Mouse (Mus musculus): ENCODE results near the gene Il1rl1.

Il1rl1 gene

DNA sequence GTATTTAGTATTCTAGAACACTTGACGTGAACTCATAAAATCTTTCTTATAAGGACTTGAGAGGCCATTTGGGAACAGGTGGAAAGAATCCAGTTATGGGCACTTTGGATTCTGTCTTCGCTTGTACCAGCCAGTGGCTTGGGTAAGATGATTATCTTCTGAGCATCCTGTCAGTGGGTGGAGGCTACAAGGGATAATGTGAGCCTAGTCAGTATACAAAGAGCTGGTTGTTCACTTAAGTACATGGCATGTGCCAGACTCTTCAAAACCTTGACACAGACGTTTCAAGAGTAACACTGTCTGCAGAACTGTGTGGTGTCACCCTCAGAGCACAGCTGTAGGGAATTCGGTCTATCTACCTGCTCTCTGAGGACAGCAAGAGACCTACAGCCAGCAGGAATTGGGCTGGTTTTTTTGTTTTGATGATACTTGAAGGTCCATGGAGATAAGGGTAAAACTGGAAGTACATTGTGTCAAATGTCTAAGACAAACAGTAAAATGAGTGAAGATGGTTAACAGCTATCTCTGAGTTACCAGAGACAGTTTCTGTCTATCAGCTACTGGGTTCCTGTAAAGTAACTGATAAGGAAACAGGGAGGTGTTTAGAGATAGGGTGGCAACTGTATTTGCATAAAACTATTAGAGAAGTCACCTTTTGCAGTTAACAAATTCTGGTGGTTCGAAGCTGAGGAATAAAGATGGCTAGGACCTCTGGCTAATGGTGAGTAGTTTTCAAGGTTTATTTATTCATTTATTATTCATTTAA is at the start of gene Il1rl1:
Il1rl1 (plus strand) TSS at position 661 of the 766 bp plus-strand sequence.
- ChIA-PET POLR2A (no interaction called here), CTCF (no interaction called here)

DNA sequence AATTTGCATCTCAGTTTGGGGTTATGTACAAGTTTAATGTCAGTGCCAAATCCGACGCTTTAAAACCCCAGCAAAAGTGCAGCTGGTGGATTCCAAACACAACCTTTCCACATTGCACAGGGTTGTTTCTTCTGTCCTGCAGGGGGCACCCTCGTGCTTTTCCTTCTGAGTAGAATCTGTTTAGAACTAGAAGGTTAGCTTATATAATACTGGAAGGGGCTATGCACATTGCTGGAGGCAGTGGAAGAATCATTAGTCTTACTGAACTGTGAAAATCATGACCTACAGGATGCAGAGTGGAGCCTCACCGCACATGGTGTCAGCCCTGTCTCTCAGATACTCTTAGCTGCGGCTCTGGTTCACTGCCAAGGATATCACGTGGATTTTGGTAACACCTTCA is 49.3 kb upstream of the Il1rl1 start:
- CTCF ChIA-PET, result interaction anchor here (0.6 to 2.7 kb wide), 23 partner anchors 8 to 954 kb away, joined by 3 to 23 read pairs (median 4); partner anchors contain the start of genes Il18r1 (in 1 of the 4) and Slc9a4 (in 1 of the 4)
- POLR2A ChIA-PET, result interaction anchor here in 1 of 4 experiments (1.2 to 1.3 kb wide), 2 partner anchors 11 to 22 kb away, joined by 4 read pairs; no protein-coding TSS in a partner anchor

DNA sequence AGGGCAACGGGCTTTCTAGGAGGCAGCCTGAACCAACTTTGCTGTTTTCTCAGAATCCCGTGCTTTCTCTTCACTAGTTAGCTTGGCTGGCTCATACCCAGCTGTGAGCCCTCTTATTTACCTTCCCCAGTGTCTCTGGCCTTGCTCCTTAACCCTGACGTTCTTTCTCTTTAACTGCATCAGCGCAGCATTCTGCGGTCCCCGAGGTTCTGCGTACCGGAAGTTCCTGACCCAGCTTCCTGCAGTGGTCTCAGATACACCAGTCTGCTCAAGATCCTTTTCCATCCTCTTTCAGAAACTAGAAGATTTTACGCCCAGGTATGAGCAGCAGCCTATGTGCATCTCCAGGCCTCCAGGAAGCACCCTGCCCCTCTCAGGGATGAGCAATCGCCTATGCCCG is 48.4 kb upstream of the Il1rl1 start:
- ChIA-PET CTCF (interaction anchor here in 3 of 4 experiments (0.5 to 2.7 kb wide), 11 partner anchors 13 to 277 kb away, joined by 3 to 23 read pairs (median 4); partner anchors contain the start of gene Slc9a4 (in 1 of the 3)), POLR2A (interaction anchor here in 2 of 4 experiments (0.5 to 1.3 kb wide), 4 partner anchors 11 to 367 kb away, joined by 3 to 4 read pairs (median 4); no protein-coding TSS in a partner anchor)

DNA sequence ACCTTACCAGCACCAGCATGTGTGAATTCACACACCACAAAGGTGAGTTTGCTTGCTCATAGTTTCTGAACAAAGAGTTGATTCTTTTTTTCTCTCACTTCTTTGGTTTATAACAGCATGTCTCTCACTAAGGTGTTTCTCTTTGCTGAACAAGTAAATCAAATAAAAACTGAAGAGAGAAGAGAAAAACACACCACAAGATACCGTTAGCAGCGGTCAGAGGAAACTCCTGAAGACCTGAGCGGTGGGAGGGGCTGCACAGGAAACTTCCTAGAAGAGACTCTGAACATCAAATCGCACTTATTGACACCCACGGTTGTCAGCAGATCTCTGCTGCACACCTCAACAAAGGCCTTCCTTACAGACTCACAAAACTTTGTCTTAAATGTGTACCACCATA is 46.5 kb upstream of the Il1rl1 start:
- CTCF ChIA-PET, result no interaction called here
- POLR2A ChIA-PET, result no interaction called here

DNA sequence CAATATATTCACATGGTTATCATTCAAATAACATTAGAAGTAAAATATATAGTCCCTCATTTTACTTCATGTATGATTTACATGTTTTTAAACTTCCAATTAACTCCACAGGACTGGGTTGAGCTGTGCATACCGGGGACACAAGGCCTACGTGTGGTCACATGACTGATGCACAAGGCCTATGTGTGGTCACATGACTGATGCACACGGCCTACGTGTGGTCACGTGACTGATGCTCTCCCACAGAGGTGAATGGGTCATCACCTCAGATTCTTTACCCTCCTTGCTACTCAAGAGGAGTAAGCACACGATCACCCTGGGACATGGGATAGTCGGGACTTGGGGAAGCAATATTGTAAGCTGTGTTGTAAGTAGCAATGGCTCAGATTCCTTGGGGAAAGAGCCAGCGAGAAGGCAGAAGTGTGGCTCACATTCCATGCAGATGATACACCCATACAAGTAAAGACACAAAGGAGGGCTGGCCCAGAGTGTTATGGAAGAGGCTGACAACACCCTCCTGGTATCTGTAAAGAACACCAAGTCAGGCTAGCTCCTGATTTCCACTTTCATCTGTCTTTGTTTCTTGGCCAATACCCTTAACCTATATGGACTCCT is 44.3 kb upstream of the Il1rl1 start:
- POLR2A ChIA-PET, result no interaction called here
- CTCF ChIA-PET, result no interaction called here

DNA sequence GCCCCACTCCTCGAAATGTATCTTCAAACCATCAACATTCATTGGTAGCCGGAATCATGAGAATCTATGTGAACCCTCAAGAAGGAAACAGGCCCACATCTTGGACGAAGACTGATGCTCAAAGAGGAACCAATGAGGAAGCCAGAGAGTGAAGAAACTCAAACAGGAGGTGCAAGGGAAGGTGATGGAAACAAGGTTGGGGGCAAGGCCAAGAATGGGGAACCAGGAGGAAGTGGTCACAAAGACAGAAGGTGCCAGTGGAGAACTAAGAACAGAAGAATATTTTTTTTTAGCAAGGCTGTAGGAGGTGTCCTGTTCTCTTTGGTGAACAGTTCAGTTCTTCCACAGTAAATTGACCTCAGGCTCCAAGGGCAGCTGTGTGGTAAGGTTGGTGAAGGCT is 38.0 kb upstream of the Il1rl1 start:
- ChIA-PET CTCF (no interaction called here), POLR2A (no interaction called here)

- ChIA-PET CTCF (interaction anchor here in 1 of 4 experiments (2.1 kb wide), 1 partner anchor 12 kb away, joined by 7 read pairs; no protein-coding TSS in a partner anchor), POLR2A (no interaction called here)
Observed at GRCm38 (mm10) chr1:40392535-40392934, 36.8 kb upstream of the Il1rl1 start.

GRCm38 (mm10) chr1:40393214-40393613 is 36.2 kb upstream of the Il1rl1 start:
- ChIA-PET CTCF (interaction anchor here in 1 of 4 experiments (2.1 kb wide), 1 partner anchor 13 kb away, joined by 7 read pairs; no protein-coding TSS in a partner anchor), POLR2A (no interaction called here)

DNA sequence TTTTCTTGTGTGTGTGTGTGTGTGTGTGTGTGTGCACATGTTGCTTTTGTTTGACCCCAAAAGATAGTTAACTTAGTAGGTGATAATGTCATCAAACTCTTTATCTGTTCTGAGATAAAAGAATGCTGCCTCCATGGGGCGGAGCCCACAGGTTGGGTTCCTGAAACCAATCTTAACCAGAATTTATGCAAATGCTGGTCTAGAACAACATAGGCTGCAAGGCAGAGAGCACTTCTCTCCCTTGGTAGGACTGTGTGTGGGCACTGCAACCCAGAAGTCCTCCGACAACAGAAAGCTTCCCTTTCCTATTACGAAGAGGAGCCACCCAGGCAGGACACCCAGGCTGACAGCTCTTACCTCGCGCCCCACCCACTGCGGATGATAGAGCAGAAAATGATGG is 29.7 kb upstream of the Il1rl1 start:
- ChIA-PET CTCF (no interaction called here), POLR2A (no interaction called here)

DNA sequence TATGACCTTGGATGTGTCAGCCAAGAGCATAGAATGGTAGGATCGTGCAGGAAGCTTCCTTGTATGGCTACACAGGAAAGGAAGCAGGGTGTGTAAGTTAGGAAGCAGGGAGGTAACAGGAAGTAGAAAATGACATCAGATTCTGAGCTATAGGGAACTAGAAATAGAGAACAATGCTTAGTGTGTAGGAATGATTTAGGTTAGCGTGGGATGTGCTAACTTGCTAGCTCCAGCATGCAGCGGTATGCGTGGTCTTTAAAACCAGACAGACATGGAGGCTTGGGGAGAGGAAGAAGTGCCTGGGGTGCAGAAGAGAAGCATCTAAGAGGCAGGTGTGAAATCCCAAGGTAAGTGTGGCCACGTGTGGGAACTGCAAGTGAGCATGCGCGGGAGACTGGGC is 24.7 kb upstream of the Il1rl1 start:
- ChIA-PET POLR2A (interaction anchor here in 1 of 4 experiments (0.6 kb wide), 1 partner anchor 298 kb away, joined by 3 read pairs; no protein-coding TSS in a partner anchor), CTCF (no interaction called here)

DNA sequence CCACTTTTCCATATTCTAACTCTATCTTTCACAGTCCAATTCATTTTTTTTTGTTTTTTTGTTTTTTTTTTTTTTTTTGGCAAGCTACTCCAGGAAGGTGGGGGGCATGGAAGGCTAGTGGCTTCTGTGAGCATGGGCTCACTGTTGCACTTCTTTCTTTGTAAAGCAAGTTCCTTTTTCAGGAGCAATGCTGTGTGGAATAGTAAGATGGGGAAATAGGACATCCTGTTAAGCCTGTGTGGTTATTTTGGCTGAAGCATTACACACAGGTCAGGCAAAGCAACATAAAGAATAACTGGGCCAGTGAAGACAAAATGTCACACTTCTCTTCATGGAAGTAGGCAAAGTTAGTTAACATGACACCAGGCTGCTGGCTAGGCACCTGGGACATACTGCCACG is 19.5 kb upstream of the Il1rl1 start:
- CTCF ChIA-PET, result no interaction called here

DNA sequence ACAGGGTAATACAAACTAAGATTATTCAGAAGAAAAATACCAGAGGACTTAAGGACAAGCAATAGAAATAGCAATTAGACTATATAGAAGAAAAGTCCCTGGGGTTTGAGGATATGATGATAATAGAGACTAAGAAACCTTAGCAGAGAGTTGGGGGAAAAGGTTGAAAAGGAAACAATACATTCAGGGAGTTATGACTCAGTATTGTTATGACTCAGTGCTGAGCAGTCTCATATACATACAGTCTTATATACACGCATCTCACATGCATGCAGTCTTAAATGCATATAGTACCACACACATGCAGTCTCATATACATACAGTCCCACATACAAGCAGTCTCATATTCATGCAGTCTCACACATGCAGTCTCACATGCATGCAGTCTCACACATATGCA is 16.3 kb upstream of the Il1rl1 start:
- ChIA-PET POLR2A (no interaction called here), CTCF (no interaction called here)

More for the DNA sequence above, 19.5 kb upstream of the Il1rl1 start:
- POLR2A ChIA-PET, result no interaction called here

DNA sequence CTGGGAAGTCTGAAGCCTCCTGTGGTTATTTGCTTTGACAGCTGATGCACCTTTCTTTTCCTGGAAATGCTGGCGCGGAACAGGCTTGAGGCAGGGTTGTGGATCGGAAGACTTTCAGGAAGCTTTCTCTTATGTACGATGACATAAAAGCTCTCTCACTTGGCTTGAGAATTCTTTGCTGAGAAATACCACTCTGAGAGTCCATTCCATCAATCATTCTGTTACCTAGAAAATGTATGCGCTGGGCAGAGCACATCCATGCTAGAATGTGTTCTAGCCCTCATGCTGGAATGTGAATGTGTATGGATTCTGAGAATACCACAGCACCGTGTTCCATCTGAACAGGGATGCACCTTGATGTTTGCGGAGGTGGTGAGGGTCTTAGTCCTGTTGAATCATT is 15.1 kb upstream of the Il1rl1 start:
- ChIA-PET POLR2A (no interaction called here), CTCF (no interaction called here)

DNA sequence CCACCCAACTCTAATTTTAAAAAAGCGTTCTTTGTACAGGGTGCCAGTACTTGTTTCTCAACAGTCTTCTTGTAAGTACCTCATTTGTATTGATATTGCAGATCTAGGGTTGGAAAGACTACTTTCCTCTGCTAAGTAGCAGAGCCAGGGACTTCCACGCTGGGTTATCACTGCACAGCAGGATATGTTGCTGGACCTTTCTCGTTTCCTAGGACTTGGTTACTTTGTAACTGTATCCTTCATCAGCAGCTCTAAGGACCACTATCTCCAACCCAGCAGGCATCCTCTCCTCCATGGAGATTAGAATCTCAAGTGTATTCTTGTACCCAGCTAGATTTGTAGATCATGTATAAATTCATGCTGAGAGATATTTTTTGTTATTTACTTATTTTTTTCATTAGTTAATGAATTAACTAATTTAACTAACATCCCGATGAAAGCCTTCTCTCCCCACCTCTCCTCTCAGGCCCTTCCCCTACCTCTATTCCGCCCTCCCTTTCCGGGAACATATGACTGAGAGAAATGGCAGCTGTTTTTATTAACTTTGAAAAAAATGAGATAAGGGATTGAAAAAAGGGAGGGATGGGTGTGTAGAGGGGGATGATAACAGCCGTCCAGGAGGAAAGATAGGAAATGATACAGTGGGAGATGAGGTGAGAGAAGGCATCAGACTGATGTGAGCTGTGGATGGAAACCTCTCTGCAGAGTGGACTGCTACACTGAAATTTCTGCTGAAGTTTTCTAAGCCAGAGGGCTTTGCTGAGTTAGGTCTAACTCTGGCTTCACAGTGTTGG is 14.3 kb upstream of the Il1rl1 start:
- ChIA-PET POLR2A (no interaction called here), CTCF (no interaction called here)

- CTCF ChIA-PET, result no interaction called here
- POLR2A ChIA-PET, result no interaction called here
Observed at GRCm38 (mm10) chr1:40417034-40417433, 12.3 kb upstream of the Il1rl1 start.

DNA sequence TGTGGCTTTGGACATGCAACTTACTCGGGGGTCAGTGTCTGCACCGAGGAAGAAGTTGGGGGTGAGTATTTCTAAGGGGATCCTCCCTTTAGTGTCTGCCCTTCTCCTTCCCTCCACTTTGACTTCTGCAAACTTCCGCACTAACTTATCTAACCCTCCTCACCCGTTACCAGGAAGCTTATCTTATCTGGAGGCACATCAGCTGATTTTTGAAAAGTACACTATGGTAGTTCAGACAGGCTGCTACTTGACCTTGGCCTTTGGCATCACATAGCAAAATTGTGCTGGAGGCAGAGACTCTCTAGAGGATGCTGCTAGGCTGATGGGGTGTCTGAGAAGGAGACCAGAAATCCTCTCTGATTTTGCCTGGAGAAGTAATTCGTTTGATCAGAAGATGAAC is 10.9 kb upstream of the Il1rl1 start:
- POLR2A ChIA-PET, result no interaction called here
- CTCF ChIA-PET, result no interaction called here

GRCm38 (mm10) chr1:40423892-40424291 is 5.5 kb upstream of the Il1rl1 start:
- POLR2A ChIA-PET, result no interaction called here
- CTCF ChIA-PET, result no interaction called here

DNA sequence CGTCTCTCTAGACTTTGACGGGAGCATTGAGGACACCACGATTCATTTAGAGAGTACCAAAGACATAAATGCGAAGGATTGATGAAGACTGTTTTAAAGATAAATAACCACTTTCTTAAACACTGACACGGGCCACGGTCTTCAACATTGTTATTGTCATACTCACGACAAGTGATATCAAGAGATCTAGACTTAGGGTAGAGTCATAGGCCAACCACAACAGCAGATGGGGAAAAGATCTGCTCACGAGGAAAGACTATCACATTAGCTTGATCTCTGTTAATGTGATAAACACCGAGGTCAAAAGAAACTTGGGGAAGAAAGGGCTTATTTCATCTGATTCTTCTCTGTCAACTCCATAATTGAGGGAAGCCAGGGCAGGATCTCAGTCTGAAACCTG is 2.1 kb upstream of the Il1rl1 start:
- ChIA-PET CTCF (no interaction called here), POLR2A (no interaction called here)

DNA sequence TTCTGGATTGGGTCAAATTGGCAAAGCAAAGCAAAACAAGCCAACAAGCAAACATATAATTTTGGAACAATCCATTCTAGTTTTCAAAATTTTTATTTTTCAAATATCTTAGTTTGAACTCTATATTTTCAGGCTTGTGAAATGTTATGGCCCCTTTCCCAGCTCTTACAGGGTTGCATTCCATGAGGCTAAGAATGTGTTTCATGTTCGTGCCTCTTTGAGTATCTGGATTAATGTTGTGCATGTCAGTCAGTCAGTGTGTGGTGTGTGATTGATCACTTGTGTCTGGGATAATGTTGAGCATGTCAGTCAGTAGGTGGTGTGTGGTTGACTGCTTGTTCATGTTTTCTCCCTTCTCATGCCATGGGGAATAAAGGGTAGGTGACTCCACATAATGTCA is 1.5 kb upstream of the Il1rl1 start:
- CTCF ChIA-PET, result no interaction called here
- POLR2A ChIA-PET, result no interaction called here

- POLR2A ChIA-PET, result no interaction called here
Observed at GRCm38 (mm10) chr1:40430143-40430834, 919 bp downstream of the Il1rl1 start.

More at GRCm38 (mm10) chr1:40430143-40430834, 919 bp downstream of the Il1rl1 start:
- CTCF ChIA-PET, result no interaction called here
